Mouse (Mus musculus) embryo, embryonic 10.5 days (tissue): ENCODE results near the gene Gyg.
A peak's percentile ranks its signal among the peaks of the same experiment; 100 is the strongest.
"Not testable (repeated sequence)": the region's sequence is repeated elsewhere in the genome, so short reads cannot be mapped to it uniquely, and the experiment has no call there.

Experiments
- DNase-seq: peaks from one replicate; pipeline ENCODE4 v3.0.0-alpha.2; 2015; ENCODE audit warnings: low spot score

Gyg gene

DNA sequence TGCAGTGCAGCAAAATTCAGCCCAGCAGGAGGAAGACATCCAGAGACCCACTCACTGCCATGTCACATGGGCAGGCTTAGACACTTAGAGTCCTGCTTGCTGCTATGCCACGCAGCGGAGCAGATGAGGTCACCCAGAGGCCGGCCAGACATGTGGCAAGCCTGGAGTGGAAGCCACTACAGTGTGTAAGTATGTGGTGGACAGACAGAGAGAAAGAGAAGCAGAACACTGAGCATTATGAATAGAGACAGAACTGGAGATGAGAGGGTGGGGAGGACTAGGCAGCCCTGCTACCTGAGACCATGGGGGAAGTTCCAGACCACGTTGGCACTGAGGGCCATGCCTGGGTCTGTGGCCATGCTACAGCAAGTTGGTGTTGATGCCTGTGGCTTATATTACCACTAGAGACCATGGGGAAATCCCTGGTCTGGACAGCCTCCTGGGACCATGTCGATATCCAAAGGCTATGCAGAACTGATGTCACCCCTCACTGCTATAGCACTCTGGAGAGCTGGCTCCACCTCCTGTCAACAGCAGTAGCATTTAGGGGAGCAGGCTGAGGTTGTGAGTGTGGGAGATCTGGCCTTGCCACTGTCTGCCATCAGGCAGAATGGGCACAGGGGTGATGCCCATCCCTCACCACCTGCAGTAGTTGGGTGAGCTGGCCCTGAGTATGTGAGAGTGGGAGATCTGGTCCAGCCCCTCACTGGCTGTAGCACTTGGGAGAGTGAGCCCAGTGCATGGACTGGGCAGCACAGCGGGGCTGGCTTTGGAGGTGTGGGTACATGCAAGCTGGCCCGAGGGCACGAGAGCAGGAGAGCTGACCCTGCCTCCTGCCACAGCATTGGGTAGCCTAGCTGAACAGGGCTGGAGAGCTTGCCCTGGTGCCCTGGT is 24.4 kb downstream of the Gyg start:
- no peak for DNase-seq

DNA sequence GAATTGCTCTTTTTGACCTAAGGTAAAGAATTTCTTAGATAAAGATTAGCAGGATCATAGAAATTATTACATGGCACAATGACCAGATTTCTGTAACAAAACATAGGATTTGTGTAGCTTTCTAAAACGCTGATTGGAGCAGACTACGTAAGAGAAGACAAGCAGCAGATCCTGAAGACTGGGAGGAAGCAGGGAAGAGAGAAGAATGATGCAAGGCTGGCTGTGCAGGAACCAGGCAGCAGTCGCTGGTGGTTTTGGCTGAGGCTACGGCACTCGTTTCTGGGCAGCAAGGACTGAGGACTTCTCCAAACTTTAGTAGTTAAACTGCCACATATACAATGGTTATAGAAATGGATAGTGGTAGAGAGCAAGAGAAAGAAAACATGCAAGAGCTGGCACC is 25.6 kb downstream of the Gyg start:
- DNase-seq: no peak

DNA sequence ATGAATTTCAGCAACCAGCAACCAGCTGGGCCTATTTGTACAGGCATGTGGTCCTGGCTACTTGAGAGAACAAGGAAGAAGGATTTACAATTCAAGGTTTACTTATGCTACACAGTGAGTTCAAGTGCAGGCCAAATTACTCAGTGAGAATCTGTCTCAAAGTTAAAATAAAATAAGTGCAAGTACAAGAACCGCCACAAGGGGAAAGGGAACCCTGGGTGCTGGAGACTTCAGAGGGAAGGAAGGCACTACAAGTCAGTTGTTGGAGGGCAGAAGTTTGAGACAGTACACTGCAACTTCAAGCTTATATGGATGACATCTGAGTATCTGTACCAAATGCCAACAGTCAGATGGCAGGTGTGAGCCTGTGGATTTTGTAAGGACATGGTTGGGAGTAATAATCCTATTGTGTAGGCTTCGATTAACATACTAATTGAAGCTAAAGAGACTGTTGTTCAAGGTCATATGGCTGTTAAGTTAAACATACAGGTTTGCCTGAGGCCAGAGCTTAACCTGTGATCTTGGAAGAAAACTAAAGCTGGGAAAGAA is 28.0 kb downstream of the Gyg start:
- peak; percentile 22 for DNase-seq

DNA sequence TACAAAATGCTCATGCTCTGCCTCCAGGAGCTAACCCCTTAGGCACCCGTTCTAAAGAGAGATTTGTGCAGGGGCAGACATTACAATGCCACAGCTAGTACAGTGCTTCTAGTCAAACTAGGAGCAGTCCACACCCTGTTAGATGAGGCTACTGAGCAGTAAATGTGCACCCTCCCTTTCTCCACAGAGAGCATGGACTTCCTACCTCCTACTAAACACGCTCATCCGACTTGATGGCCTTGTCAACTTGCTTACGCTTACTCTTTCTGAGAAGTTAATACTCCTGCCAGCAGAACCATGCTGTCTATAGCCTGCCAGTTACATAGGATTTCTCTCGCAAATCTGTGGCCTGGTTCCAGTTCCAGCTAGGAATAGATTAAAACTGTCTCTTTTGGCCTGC is 29.5 kb downstream of the Gyg start:
- no peak for DNase-seq

DNA sequence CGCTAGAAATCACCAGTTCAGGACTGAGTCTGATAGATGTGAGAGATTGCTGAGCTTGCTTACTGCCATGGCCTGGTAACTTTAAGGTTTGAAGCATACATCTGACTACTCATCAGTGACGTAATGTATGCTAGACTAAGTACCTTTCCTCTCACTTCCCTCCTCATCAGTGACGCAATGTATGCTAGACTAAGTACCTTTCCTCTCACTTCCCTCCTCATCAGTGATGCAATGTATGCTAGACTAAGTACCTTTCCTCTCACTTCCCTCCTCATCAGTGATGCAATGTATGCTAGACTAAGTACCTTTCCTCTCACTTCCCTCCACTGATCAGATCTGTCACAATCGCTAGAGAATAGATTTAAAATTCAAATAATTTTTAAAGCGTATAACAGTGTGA is 33.5 kb downstream of the Gyg start:
- not testable (repeated sequence) for DNase-seq

DNA sequence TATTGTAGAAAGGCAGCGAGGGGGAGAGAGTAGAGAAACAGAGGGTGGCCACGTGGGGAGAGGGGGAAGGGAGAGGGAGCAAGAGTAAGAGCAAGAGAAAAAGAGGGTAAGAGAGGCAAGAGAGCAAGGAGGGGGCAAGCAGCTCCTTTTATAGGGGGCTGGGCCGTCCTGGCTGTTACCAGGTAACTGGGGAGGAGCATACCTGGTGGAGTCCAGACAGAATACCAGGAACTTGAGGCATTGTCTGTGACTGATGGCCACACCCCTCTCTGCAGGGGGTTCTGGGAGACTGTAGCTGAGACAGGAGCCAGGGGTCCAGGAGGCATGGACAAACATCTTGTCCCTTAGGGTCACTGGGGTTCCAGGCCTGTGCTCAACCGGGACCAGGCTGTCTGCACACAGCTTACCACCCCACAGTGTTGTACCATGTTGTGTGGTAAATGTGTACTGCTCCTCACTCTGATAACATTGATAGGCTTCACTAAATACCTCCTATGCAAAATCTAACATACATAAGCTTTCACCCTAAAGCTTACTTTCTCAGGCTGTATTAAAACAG is 35.4 kb downstream of the Gyg start:
- no peak for DNase-seq

DNA sequence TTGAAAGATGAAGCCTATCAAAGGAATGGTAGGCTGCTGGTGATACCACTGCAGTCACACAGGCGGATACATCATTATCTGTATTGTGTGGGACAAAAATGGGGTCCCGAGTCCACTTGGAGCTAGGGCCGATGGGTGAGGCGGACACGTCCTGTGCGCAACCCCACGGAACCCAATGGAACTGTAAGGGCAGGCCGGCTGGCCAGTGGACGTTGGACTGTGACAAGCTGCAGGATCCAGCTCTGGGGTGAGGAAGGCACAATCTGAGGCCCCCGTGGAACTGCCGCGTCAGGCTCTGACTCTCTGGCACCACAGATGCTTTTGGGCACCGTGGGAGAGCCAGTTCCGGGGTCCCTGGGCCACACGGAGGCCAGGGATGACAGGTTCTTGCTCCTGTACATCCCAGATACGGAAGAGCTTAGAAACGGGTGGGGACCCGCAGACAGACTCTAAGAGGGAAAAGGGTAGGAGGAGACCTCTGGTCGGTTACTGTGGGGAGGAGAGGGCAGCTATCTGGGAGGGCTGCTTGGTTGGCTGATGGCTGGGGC is 36.0 kb downstream of the Gyg start:
- DNase-seq: no peak

DNA sequence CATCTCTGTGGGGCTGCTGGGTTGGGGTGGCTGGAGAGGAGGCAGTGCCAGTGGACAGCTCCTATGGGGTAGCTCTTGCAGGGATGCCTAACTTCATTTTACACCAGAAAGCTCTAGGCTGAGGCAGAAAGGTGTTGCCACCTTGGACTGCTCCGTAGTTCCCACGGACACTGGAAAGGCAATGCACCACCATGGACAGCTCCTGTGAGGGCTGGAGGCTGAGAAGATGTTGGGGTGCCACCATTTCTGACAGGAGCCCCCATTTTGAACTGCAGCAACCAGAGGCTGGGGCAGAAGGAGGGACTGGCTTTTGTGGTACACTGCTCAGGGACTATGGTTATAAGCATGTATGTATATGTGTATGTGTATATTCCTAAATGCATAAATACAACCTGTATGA is 43.2 kb downstream of the Gyg start:
- no peak for DNase-seq

DNA sequence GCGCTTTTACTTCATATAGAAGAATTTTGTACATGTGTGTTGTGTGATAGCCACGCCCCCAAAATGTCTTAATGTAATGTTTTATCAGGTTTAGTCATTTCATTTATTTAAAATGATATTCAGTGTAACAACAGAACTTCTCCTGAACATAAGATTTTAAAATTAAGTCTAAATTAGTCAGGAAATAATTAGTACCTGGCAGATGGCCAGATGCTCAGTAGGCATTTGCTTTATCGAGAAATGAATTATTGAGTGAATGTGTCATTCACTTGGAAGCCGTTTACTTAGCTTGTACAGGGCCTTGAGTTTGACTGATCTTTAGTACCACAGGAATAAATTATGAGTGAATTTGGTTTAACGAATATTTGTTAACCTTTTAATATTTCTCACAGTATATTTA is 46.2 kb downstream of the Gyg start:
- DNase-seq: no peak

DNA sequence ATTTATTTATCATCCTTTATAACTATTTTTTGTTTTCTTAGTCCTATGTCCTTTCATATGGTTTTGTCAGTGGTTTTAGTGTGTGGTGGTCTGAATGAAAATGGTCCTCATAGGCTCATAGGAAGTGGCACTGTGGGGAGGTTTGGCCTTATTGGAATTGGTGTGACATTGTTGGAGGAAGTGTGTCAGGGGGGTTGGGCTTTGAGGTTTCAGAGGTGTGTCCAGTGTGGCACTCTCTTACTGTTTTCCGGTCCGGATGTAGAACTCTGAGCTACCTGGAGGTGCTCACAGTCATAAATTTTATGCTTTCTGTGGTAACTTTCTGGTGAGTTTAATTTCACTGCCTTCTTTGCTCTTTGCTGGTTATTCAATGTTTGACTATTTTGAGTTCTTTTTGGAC is 50.3 kb downstream of the Gyg start:
- DNase-seq: no peak

DNA sequence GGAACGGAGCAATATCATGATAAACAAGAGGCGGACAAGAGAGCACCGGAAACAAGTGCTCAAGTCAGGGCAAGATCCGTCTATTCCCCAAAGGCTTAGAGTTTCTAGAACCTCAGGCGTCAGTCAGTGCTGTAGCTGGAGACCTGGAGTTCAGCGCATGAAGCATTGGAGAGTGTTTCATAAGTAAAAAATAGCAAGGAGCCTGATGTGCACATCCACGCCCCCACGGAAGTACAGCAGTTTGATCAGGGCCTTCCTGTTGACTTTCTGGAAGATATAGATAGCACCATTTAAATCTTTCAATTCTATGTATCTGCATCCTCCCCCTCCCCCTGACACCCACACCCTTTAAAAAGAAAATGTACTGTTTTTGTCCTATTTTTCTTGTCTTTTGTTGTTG is 50.8 kb downstream of the Gyg start:
- no peak for DNase-seq

DNA sequence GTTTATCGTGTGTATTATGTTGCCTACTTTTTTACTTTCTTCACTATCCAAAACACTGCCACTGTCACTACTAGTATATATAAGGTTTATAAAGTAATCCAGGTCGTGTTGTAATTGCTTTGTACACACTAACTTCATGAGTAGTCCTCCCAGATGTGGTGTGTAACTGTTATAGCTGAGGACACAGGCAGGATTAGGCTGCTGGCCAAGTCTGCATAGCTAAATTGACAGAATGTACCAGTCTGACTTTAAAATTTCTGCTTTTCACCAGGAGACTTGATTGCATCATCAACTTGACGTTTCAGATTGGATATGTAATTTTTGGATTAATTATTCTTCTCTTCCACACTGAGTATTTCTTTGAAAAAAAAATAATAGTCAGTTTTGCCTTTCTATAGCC is 51.3 kb downstream of the Gyg start:
- DNase-seq: no peak

DNA sequence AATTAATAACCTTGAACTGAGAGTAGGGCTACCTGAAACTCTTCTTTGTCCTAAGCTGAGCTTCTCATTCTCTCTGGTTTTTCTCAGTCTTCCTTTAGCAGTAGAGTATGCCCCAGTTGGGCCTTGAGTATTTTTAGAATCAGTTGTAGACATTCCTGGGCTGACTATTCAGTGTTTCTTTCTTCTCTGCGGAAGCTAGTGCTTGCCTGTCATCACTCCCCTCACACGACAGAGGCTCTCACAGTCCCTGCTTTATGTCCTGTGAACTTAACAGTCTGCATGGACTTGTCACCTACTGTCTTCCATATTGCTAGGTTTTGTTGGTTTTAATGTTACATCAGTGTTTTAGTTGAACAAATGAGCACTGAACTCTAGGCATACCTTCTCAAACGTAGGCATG is 73.0 kb downstream of the Gyg start:
- DNase-seq: no peak

DNA sequence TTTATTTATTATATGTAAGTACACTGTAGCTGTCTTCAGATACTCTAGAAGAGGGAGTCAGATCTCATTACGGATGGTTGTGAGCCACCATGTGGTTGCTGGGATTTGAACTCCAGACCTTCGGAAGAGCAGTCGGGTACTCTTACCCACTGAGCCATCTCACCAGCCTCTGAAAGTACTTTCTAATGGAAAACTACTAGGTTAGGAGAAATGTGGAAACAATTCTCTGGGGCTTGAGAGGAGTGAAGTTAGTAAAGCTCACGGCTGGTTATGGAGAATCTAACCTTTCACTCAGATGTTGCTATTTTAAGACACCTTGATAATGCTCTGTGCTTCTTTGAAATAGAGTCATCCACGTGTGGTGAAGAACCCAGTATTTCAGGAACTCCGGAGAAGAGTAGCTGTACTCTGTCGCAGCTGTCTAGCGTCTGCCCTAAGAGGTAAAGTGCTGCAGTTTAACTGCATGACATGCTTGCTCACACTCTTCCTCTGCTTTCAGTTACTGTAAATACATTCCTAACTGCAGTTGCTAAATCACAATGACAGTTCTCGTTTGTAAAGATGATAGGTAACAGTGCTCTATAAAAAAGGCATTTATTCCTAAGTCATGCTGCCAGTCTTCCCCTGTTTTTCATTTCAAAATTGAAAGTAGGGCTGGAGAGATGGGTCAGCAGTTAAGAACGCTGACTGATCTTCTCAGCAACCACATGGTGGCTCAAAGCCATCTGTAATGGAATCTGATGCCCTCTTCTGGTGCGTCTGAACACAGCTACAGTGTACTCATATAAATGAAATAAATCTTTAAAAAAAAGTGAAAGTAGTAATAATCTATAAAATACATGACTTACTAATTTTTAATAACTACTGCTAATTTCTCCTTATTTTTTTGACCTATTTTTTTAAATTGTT is 78.7 kb downstream of the Gyg start:
- DNase-seq: no peak
